Mouse (Mus musculus) adrenal gland, postnatal 25 days (tissue): Measurements from ENCODE around the gene Gripap1. TPM values are rescaled to one million over a fixed set of nuclear protein-coding genes. Genes with fewer than 3 reads are reported as not detected.
"Not testable (repeated sequence)": the region's sequence is repeated elsewhere in the genome, so short reads cannot be mapped to it uniquely, and the experiment has no call there.

Experiments used
- DNase-seq: peaks from one replicate; pipeline ENCODE4 v3.0.0; 2021; ENCODE audit warnings: mixed read lengths
- total RNA-seq: library from RNA; stranded (reverse); gene quantifications from 2 replicates; pipeline ENCODE4 v1.2.3, GENCODE M21; 2021

Gene Gripap1
- total RNA-seq, 1 experiment from 2014 or later = 64.9 TPM

DNA sequence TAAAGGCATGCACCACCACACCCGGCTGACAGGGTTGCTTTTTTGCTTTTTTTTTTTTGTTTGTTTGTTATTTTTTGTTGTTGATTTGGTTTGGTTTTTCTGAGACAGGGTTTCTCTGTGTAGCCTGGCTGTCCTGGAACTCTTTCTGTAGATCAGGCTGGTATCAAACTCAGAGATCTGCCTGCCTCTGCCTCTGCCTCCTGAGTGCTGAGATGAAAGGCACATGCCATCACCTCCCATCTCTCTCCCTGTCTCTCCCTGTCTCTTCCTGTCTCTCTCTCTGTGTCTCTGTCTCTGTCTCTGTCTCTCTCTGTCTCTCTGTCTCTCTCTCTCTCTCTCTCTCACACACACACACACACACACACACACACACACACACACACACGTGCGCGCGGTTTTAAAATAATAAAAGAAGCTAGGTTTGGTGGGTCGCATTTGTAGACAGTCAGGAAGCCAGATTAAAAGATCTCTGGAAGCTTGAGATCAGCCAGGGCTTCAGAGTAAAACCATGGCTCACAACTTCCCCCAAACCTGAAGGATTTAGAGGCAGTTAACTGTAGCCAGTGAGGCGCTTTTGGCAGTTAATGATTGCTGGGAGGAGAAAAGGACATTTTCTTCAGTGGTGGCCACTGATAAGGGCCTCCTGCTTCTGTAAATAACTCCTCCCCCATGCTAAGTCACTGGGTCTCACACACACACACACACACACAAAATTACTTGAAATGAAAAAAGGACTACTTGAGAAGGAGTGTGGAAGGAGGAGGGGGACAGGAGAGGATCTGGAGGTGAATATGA, 10.9 kb upstream of the Gripap1 start:
- no peak for DNase-seq

DNA sequence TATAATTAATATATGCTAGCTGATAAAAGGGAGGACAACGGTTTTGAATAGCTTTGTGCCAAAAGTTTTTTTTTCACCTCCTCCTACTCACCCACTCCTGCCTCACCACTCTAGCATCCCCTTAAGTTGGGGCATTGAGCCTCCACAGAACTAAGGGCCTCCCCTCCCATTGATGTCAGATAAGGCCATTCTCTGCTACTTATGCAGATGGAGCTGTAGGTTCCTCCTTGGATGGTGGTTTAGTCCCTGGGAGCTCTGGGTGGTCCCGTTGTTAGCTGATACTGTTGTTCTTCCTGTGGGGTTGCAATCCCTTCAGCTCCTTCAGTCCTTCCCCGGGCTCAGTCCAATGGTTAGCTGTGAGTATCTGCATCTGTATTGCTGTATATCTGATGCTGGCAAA, 10.3 kb upstream of the Gripap1 start:
- no peak for DNase-seq

DNA sequence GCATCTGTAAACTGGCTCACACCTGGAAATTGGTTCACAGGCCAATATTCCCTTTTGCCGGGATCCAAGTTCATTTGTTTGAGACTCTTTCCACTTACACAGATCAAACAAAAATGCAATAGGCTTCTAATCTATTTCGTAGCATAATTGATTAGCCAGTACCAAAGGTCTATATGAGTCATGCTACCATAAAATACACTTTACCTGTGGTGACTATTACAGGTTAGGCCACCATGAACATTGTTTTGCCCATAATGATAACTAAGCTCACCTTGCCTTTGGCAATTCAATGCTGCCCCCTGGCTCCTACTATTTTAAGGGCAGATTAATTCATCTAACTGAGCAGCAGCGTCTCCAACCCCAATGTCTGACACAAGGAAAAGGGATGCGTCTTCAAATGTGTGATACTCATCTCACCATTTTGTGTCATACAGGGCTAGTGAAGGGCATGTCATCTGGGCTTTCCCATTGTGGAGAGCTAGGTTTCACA, 6.9 kb upstream of the Gripap1 start:
- DNase-seq = no peak

DNA sequence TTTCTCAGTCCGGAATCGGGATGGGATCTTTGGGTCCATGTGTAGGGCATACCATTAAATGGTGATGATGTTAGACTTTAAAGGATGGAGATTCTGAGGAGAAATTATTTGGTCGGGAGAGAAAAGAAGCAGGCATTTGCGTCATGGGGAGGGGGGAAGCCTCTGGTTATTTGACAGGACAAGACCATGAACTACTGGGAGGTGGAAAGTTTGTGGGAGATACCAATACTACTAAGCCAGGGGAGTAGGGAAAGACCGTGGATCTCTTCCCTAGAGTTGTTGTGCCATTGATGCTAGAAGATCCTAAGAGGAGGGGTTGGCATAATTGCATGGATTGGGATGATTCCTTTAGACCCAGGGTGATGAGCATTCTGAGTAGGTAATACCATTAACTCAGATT, 744 bp downstream of the Gripap1 start:
- DNase-seq = no peak

DNA sequence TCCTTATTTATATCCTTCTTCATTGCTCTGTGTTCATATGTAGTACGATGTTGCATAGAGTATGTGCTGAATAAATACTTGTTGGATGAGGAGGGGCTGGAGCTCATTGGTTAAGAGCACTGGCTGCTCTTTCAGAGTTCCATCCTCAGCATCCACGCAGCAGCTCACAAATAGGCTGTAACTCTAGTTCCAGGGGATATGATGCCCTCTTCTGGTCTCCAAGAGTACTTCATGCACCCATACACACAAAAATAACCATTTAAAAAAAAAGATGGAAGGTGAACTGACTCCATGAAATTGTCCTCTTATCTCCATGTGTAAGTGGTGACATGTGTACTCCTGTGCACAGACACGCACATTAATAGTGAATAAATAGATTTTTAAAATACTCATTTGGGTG, 3.8 kb downstream of the Gripap1 start:
- DNase-seq = no peak

DNA sequence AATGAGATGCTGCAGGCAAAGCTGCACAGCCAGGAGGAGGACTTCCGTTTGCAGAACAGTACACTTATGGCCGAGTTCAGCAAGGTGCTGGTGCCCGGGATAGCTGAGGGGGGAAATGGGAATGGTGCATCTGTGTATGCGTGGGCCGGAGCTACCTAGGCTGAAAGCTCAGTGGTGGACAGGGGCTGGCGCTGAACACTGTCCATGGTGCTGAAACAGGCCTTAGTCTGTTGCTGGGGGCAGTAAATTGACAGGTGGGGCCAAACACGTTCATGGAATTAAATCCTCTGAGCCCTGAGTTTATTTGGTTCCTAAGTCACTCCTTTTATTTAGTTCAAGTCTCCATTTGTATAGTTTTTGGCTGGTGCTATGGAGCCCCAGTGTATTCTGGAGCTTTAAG, 5.5 kb downstream of the Gripap1 start:
- DNase-seq = peak; percentile 30

DNA sequence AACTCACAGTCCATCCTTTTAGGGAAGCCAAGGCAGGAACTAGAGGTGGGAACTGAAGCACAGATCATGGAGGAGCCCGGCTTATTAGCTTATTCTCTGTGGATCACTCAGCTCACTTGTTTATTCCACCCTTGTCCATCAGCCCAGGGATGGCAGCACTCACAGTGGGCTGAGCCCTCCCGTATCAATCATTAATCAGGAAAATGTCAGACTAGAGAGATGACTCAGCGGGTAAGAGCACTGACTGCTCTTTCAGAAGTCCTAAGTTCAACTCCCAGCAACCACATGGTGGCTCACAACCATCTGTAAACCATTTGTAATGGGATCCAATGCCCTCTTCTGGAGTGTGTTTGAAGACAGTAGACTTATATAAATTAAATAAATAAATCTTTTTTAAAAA, 7.8 kb downstream of the Gripap1 start:
- DNase-seq = no peak

DNA sequence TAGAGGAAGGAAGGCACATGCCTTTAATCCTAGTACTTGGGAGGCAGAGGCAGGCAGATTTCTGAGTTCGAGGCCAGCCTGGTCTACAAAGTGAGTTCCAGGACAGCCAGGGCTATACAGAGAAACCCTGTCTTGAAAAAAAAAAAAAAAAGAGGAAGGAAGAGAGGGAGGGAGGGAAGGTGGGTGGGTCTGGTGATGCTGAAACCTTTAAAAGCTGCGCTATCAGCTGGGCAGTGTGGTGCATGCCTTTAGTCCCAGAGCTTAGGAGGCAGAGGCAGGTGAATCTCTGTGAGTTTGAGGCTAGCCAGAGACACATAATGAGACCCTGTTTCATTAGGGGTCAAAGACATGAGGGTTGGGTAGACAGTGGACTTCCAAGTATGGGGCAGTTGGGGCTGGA, 12.6 kb downstream of the Gripap1 start:
- DNase-seq = not testable (repeated sequence)

DNA sequence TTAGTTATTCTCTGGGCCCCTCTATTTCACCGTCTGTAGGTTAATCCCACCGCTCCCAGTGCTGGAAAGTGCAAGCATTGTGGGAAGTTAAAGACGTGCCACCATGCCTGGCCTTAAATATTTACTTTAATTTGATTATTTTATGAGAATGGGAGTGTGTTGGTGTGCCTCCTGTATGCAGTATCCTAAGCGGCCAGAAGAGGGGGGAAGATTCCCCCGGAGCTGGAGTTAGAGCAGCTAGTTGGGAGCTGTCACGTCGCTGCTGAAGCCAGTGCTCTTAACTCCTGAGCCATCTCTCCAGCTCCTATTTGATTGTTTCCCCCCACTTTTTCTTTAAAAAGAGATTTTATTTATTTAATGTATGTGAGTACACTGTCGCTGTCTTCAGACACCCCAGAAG, 25.5 kb downstream of the Gripap1 start:
- not testable (repeated sequence) for DNase-seq

DNA sequence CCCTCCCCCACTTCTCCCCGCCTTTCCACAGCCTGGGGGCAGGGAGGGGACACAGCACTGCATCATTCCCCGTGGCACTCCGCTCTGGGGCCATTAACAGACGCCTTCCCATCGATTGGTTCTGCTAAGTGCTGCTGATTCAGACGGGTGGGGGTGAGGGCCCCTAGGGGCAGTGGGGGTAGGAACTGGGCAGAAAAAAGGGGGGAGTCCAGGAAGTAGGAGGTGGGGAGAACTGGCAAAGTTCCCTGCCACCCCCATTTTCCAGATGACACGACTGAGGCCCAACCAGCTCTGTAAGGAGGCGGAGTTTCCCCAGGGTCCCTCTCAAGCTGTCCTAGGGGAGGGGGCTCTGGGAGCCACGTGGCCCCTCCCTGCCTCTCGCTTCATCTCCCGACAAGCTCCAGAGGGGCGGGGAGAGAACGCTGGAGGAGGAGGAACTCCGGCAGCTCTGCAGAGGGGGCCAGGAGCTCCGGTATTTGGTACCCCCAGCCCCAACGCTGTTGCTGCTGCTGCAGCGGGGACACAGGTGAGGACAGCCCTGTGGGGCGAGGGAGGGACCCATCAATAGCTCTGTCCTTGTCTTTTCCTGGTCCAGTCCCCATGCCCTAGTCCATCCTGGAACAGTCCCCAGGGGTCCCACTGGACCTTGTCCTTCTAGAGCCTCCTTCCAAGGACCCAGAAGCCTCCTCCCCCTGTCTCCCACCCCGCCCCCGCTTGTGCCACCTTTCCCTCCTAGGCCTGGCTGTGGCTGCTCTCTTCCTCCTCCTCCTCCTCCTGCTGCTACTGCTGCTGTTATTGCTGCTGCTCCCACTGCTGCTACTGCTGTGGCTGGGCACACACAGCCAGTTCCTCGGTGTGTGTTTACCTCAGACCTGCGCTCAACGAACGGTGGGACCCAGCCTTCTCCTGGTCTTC, 32.6 kb downstream of the Gripap1 start, which contains the start of gene Kcnd1:
Kcnd1 (plus strand) TSS at position 425 of the 915 bp plus-strand sequence.
- DNase-seq = no peak

DNA sequence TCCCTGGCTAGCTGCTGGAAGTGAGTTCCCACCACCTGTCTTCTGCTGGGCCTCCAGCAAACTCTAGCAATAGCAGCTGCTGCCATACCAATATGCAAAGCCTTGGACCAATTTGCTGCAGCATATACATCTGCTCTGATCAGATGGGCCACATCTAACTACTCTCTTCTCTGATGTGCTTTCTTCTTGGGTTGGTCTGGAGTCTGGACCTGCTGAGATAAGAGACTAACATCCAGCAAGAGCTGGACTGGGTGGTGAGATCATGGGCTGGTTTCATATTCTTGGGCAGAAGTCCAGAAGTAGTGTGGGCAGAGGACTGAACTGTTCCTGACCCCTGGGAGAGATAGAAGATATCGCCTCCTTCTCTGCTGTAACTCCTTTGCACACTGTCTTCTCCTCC, 47.6 kb downstream of the Gripap1 start:
- DNase-seq = no peak

DNA sequence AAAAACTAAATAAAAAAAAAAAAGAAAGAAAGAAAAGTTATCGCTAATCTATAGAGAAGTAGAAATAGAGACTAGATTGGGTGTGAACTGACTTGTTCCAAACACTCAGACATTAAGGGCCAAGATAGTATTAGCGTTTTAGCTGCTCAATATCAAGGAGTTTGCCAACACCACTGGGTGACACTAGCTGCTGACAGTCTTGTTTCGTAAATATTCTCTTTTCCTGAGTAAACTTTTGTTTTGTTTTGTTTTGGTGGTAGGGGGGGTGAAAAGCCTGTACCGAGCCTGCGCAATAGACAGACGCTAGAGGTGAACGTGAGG, 51.2 kb downstream of the Gripap1 start:
- DNase-seq = no peak

DNA sequence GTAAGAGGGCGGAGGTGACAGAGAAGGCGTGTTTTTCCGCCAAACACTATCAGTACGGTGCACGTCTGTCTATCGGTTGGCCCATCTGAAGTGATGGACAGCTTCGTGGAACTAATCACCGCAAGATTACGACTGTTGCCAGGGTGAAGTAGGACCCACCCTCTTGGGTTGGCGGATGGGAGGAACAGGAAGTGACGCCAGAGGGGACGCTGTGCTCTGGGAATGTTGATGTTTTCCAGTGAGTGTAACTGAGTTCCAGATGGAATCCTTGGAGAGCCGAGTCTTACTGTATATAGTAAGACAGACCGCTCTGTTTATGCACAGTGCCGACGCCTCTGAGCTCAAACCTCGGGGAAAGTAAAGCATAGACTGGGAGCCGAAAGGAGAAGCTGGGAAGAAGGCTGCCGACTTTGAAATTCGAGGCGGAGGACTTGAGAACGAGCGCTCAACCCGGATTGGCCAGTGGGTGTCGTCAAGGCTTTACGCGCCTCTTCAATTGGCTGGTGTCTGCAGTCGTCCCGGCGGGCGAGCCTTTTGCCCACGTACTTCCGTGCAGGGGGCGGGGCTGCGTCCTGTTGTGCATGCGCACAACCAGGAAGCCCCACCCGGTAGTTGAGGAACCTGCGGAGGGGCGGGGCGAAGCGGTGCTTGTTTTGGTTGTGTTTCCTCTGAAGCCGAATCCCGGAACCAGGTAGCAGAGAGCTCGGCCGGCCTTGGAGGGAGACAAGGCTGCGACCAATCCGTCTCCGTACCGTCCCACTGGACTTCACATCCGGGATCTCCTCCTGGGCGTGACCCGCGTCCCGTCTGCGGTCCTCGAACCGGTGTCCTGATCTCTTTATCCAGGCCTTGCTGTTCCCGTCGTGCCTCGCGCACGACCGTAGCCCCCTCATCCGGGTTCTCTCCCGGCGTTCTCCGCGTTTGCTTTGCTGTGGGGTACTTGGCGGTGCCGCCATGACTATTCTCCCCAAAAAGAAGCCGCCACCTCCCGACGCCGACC, 51.9 kb downstream of the Gripap1 start, which contains the start of gene Otud5:
Otud5 (plus strand) TSS at position 202 of the 1,000 bp plus-strand sequence.
- DNase-seq = peak; percentile 91

DNA sequence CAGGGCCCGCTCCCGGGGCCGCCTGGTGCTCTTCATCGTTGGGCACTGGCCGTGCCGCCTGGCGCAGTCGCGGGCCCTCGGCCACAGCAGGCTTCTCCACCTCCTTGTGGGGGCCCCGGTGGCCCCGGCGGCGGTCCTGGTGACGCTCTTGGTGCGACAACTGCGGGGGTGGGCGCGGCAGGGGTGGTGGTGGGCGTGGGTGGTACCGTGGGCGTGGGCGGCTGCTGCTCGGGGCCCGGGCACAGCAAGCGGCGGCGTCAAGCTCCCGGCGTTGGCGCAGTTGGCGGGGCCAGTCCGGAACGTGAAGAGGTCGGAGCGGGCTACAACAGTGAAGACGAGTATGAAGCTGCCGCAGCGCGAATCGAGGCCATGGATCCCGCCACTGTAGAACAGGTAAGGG, 52.8 kb downstream of the Gripap1 start:
- peak; percentile 4 for DNase-seq

DNA sequence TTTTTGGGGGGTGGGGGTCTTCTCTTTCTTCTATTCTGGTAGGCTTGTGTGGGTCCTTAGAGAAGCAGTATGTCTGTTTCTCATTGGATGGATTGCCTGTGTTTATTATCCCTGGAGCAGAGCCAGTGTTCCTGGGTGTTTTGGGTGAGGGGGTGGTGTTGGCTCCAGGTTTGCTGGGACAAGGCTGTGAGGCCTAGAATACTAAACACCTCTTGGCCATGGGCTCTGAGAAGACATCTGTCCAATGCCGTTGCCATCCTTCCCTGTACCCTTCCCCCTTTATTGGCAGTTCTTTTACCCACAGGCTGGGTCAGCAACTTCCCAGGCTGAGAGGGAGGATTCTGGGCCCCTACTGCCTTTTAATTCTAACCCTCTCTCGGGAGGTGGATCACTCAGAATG, 58.3 kb downstream of the Gripap1 start:
- DNase-seq = no peak

DNA sequence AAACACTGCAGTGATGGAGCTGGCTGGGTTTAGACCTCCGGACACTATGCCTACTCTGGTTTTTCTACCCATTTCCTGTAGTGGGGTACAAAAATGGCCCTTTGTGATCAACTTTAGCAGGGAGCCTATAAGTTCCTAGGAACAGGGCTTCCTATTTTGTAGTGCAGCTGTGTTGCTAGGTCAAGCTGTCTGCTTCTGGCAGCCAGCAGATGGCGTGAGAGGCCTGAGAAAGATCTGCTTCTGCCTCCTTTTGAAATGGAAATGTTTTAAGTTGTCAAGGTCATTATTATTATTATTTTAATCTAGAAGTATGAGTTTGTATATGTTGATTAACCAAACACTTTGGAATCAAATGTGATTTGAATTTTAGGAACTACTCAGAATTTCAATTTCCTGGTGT, 65.0 kb downstream of the Gripap1 start:
- peak; percentile 29 for DNase-seq

DNA sequence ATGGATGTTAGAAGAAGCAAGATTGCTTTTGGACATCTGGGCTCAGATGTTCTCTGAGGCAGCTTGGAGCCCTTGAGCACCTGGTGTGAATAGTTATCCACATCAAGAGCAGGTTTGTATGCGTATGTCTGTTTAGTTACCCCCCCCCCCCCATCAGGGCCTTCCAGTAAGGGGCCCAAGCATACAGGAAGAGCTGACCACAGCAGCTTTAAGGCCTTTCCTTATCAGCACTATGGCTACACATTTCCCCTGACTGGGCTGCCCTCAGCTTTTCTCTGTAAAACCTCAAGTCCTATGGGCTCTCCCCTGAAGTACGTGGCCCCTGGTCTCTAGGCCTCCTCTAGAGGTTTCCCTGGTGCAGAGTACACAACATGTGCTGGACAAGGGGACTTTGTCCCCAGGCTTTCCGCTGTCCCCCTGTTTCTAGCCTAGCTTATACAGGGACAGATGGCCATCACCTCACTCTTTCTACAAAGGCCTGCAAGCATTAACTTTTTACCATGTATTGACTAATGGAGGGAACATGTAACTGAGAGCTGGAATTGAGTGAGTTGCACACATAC, 69.7 kb downstream of the Gripap1 start:
- DNase-seq = no peak

DNA sequence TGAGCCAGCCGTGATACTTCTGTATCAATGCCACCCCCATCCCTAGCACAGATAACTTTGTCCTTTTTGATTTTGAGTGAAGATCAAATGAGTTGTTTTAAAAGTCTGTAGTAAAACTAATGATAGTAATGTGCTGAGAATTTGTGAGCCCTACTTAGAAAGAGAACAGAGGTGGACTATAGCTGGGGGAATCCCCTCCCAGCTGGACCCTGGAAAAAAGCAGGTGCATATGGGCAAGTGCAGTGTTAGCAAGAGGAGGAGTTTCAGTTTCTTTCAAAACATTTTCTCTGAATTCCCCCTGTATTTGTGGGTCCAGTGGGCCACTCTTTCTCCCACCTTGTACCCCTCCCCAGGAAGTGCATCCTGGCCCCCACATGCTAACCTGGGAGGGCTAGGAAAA, 73.6 kb downstream of the Gripap1 start:
- no peak for DNase-seq

DNA sequence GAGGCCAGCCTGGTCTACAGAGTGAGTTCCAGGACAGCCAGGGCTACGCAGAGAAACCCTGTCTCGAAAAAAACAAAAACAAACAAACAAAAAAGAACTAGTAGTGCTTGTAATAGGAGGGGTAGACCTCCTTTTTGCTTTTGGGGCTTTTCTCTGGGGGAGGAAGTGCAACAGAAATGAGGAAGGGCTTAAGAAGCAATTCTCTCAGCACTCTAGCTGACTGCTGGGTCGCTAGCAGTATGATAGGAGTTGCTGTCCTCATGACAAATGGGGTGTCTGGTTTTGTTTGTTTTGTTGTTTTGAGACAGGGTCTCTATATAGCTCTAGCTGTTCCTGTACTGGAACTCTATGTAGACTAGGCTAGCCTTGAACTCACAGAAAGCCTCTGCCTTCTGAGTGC, 75.0 kb downstream of the Gripap1 start:
- no peak for DNase-seq

DNA sequence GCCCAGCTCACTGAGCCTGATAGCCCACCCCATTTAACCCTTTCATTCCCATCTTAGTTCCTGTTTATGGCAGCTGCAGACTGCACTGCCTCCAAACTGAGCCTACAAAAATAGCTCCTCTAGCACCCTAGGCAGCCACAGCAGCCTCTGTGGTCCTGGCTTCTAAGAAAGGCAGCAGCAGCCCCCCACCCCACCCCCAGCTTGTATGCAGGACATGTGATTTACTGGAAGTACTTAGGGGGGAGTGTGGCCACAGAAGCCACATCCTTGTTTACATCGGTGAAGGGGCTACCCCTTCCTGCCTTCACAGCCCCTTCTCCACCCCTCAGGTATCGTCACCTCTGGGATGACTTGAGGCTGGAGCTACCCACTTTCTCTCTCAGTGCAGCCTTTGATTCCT, 75.8 kb downstream of the Gripap1 start:
- DNase-seq = no peak

DNA sequence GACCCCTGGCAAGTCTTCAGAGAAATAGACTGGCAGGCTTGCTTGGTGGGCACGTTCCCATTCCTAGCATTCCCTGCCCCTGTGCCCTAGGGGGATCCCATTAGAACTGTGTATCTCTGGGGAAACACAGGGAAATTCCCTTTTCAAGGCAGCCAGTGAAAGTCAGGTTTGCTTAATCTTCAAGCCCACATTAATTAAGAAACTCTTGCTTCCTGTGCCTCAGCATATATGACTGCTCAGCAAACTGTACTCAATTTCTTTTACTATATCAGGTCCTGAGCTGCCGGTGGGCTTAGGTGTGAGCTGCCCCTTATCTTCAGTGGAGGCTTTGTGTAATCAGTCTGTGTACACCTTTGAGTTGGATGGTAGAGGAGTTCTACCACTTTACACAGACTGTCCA, 76.2 kb downstream of the Gripap1 start:
- no peak for DNase-seq

DNA sequence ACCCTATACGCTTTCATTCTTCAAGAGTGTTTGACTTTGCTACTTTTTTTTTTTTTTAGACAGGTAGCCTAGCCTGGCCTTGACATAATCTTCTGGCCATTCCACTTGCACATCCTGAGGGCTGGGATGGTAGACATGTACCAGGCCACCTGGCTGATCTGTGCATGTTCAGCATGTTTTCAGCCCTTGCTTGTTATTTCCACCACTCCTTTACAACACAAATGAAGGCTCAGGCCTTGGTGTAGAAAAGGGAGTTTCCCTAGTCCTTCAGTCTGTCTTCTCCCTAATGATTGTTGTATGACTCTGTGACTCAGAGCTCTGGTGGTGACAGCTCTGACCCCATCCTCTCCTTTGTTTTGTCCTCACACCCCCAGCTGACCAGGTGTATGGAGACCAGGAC, 77.6 kb downstream of the Gripap1 start:
- no peak for DNase-seq
